Mouse (Mus musculus): ENCODE measurements around the gene Meis1. TPM values are rescaled to one million over a fixed set of nuclear protein-coding genes. Genes with fewer than 3 reads are reported as not detected.

The Meis1 gene
- polyA plus RNA-seq, 1 experiment from 2014 or later, result 46.3 TPM

DNA sequence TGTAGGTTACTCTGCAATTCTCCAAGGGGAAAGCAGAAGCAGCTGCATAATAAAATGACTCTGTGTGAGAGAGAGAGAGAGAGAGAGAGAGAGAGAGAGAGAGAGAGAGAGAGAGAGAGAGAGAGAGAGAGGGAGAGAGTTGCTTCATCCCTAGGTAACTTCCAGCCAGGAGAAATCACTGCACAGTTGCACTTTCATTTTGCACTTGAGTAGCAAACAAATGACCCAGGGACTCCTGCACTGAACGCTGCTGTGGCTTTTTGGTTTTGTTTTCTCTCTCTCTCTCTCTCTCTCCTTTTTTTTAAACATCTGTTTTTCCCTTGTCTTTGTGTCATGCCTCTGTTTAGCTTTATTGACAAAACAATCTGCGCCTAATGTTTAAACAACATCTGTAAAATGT is 118.3 kb downstream of the Meis1 start:
- H3K4me1 ChIP-seq (ENCODE audit: control insufficient read depth, insufficient read depth, low read length), result peaks cover 28% of the 10 kb centered on the region
- no peak overlapping the region for H3K27ac ChIP-seq (replicated peaks; ENCODE audit: low read depth, low read length)
- DNase-seq (ENCODE audit: low spot score), result no peak
- WGBS, result 48% methylated on average over 2 of the region's 2 CpGs
- ATAC-seq (ENCODE audit: low read depth), result no peak
- H3K27me3 ChIP-seq (replicated peaks; ENCODE audit: control insufficient read depth, insufficient read depth, low read length), result no peaks in the 10 kb centered on the region
- H3K36me3 ChIP-seq (ENCODE audit: control insufficient read depth, insufficient read depth, low read length), result peaks cover 8% of the 10 kb centered on the region; the same call in 1 of the 2 replicates
- H3K4me2 ChIP-seq (ENCODE audit: low read depth, low read length), result no peak overlapping the region
- H3K9me3 ChIP-seq (ENCODE audit: control insufficient read depth, low read length), result no peaks in the 10 kb centered on the region
- H3K4me3 ChIP-seq (ENCODE audit: low read depth, low read length), result no peak overlapping the region
- H3K9ac ChIP-seq (ENCODE audit: low read depth, low read length), result no peak overlapping the region

DNA sequence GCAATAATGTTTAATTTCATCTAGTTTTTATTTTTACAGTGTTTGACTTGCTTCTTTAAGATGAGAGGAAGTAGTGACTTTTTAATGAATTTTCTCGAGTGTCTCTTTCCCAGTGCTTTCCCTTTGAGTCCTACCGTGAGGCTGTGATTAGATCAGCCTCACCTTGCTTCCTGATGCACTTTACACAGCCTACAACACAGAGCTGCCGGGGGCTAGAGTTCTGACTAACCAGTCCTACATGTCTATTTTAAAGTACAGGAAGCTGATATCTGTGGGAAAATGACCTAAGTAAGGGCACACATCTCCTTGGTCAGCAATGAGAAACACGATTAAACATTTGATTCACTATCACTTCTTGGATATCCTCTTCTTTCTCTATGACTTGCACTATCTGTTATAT is 119.9 kb downstream of the Meis1 start:
- DNase-seq (ENCODE audit: low spot score), result no peak
- 47% methylated on average over 4 of the region's 4 CpGs for WGBS
- no peak for ATAC-seq (ENCODE audit: low read depth)
- no peak overlapping the region for H3K4me3 ChIP-seq (ENCODE audit: low read depth, low read length)
- H3K4me2 ChIP-seq (ENCODE audit: low read depth, low read length), result no peak overlapping the region
- no peaks in the 10 kb centered on the region for H3K27me3 ChIP-seq (replicated peaks; ENCODE audit: control insufficient read depth, insufficient read depth, low read length)
- peaks cover 28% of the 10 kb centered on the region for H3K4me1 ChIP-seq (ENCODE audit: control insufficient read depth, insufficient read depth, low read length)
- H3K9me3 ChIP-seq (ENCODE audit: control insufficient read depth, low read length), result no peaks in the 10 kb centered on the region
- no peaks in the 10 kb centered on the region for H3K36me3 ChIP-seq (ENCODE audit: control insufficient read depth, insufficient read depth, low read length)
- H3K9ac ChIP-seq (ENCODE audit: low read depth, low read length), result no peak overlapping the region
- H3K27ac ChIP-seq (replicated peaks; ENCODE audit: low read depth, low read length), result 0 out of 2 replicates have a peak overlapping the region, but pooled peaks have one; percentile 3

DNA sequence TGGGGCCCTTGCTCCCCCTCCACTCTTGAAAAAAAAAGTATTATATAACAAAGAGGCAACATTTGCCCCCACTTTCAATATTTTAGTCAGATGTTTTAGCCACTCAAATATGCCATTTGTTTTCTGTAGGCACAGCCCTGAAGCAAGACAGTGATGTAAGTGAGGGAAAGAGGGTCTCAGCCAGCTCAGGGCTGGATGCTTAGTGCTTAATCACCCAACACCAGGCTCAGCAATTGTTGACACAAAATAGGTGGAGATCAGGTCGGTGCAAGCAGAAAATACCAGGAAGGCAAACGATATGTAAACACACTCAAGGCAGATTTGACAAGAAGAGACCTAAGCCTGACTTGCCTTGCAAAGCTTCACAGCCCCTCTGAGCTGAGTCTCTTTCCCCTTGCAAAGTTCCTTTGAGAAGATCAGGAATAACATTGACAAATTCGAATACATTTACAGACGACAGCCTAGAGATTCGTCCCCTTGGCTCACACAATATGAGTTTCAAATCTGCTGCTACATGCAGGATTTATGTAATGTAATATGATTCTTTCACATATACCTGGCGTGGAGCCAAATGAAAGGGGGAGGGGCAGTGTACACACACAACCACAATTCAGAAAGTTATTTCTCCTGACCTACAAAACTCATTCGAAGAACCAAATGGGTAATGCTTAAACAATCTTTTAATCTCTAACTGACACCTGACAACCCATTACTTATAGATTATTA is 120.7 kb downstream of the Meis1 start:
- ATAC-seq (ENCODE audit: low read depth) (peak; percentile 78), DNase-seq (ENCODE audit: low spot score) (peak; percentile 83)
- Histone ChIP-seq H3K4me3 (ENCODE audit: low read depth, low read length) (no peak overlapping the region), H3K36me3 (ENCODE audit: control insufficient read depth, insufficient read depth, low read length) (no peaks in the 10 kb centered on the region), H3K27ac (replicated peaks; ENCODE audit: low read depth, low read length) (0 out of 2 replicates have a peak overlapping the region, but pooled peaks have one; percentile 3), H3K9me3 (ENCODE audit: control insufficient read depth, low read length) (no peaks in the 10 kb centered on the region), H3K4me2 (ENCODE audit: low read depth, low read length) (no peak overlapping the region), H3K4me1 (ENCODE audit: control insufficient read depth, insufficient read depth, low read length) (peaks cover 28% of the 10 kb centered on the region), H3K9ac (ENCODE audit: low read depth, low read length) (no peak overlapping the region), H3K27me3 (replicated peaks; ENCODE audit: control insufficient read depth, insufficient read depth, low read length) (no peaks in the 10 kb centered on the region)
- WGBS, result 13% methylated on average over 7 of the region's 7 CpGs

DNA sequence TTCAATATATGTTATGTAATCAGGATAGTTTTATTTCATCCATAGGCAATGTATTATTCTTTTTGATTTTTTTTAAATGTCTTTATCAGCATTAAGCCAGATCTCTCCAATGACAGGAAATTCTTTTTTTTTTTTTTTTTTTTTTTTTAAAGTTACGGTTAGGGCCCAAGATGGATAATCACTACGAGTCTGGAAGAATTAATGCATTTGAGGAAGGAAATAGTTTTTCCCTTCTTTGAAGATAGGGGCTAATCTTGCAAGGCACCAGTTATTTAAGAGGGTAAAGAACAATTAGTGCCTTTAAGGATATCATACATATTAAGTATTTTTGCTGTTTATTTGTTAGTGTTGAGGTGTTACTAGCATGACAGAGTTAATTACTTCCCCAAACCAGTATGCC is 121.5 kb downstream of the Meis1 start:
- no peak overlapping the region for H3K9ac ChIP-seq (ENCODE audit: low read depth, low read length)
- WGBS, result 64% methylated on average over 2 of the region's 2 CpGs

DNA sequence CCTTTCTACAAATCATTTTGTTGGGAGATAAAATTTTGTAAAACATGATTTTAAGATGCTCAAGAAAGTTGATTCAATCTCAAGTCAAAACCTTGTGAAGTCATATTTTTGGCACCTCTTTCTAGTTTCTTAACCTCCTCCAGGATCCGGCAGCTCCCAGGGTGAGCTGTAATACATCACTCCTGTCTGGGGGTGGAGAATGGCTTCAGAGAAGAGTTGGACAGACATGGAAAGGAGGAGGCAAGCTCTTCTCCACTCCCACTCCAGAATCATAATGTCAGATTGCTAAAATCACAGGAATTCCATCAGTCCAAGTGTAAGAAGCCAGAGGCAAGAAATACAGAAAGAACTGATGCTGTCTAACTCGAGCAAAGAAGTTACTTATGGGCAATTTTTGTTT is 126.3 kb downstream of the Meis1 start:
- Histone ChIP-seq H3K36me3 (ENCODE audit: control insufficient read depth, insufficient read depth, low read length) (no peaks in the 10 kb centered on the region), H3K9me3 (ENCODE audit: control insufficient read depth, low read length) (no peaks in the 10 kb centered on the region), H3K27me3 (replicated peaks; ENCODE audit: control insufficient read depth, insufficient read depth, low read length) (no peaks in the 10 kb centered on the region), H3K4me1 (ENCODE audit: control insufficient read depth, insufficient read depth, low read length) (peaks cover 4% of the 10 kb centered on the region; the same call in 1 of the 2 replicates), H3K27ac (replicated peaks; ENCODE audit: low read depth, low read length) (no peak overlapping the region), H3K4me2 (ENCODE audit: low read depth, low read length) (no peak overlapping the region), H3K9ac (ENCODE audit: low read depth, low read length) (no peak overlapping the region), H3K4me3 (ENCODE audit: low read depth, low read length) (no peak overlapping the region)
- 49% methylated on average over 2 of the region's 2 CpGs for WGBS
- DNase-seq (ENCODE audit: low spot score) (no peak), ATAC-seq (ENCODE audit: low read depth) (no peak)

More for the DNA sequence above, 121.5 kb downstream of the Meis1 start:
- Histone ChIP-seq H3K27ac (replicated peaks; ENCODE audit: low read depth, low read length) (no peak overlapping the region), H3K36me3 (ENCODE audit: control insufficient read depth, insufficient read depth, low read length) (no peaks in the 10 kb centered on the region), H3K9me3 (ENCODE audit: control insufficient read depth, low read length) (no peaks in the 10 kb centered on the region), H3K27me3 (replicated peaks; ENCODE audit: control insufficient read depth, insufficient read depth, low read length) (no peaks in the 10 kb centered on the region), H3K4me1 (ENCODE audit: control insufficient read depth, insufficient read depth, low read length) (peaks cover 28% of the 10 kb centered on the region), H3K4me3 (ENCODE audit: low read depth, low read length) (no peak overlapping the region), H3K4me2 (ENCODE audit: low read depth, low read length) (no peak overlapping the region)
- ATAC-seq (ENCODE audit: low read depth) (no peak), DNase-seq (ENCODE audit: low spot score) (no peak)

DNA sequence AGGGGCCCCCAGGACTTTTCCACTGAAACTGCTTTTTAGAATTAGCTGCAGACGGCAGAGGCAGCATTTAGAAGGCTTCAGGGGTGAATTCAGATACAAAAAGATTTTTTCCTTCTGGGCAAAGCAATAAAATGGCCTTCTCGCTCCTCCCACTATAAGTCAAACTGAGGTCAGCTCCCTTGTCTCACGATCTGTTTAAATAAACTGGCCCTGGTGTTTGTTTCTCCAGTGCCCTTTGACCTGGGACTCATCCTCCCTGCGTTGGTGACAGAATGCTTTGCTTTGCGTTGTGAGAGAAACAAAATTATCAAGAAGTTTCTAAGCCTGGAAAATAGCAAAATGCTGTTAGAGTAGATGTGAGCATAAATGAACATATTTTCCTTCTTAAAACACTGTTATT is 129.6 kb downstream of the Meis1 start:
- Histone ChIP-seq H3K4me1 (ENCODE audit: control insufficient read depth, insufficient read depth, low read length) (0 out of 2 replicates have a peak, but pooled peaks cover under 1% of the 10 kb centered on the region), H3K4me3 (ENCODE audit: low read depth, low read length) (no peak overlapping the region), H3K36me3 (ENCODE audit: control insufficient read depth, insufficient read depth, low read length) (no peaks in the 10 kb centered on the region; the same call in 1 of the 2 replicates), H3K9me3 (ENCODE audit: control insufficient read depth, low read length) (no peaks in the 10 kb centered on the region), H3K27ac (replicated peaks; ENCODE audit: low read depth, low read length) (no peak overlapping the region), H3K27me3 (replicated peaks; ENCODE audit: control insufficient read depth, insufficient read depth, low read length) (no peaks in the 10 kb centered on the region), H3K9ac (ENCODE audit: low read depth, low read length) (no peak overlapping the region), H3K4me2 (ENCODE audit: low read depth, low read length) (no peak overlapping the region)
- DNase-seq (ENCODE audit: low spot score) (no peak), ATAC-seq (ENCODE audit: low read depth) (no peak)
- 25% methylated on average over 5 of the region's 5 CpGs for WGBS

DNA sequence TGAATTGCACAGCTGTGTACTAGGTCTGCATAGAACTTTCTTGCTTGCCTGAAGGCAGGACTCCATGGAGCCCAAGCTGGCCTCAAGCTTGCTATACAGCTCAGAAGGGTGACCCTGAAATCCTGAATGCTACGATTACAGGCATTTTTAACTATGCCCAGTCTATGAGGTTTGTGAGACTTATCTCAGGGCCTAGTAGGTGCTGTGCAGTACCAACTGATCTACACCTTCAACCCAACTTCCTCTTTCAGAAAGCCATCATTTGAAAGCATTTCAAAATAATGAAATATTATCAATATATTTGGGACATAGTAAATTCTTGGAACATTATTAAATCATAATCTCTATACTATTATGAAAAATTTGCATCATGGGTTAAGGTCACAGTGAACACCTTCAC is 130.1 kb downstream of the Meis1 start:
- no peak overlapping the region for H3K4me2 ChIP-seq (ENCODE audit: low read depth, low read length)
- H3K4me1 ChIP-seq (ENCODE audit: control insufficient read depth, insufficient read depth, low read length), result peaks cover 5% of the 10 kb centered on the region; the same call in 1 of the 2 replicates
- ATAC-seq (ENCODE audit: low read depth) (no peak), DNase-seq (ENCODE audit: low spot score) (no peak)
- no peak overlapping the region for H3K27ac ChIP-seq (replicated peaks; ENCODE audit: low read depth, low read length)
- no peak overlapping the region for H3K9ac ChIP-seq (ENCODE audit: low read depth, low read length)
- WGBS, result 67% methylated on average over 1 of the region's 1 CpGs
- H3K9me3 ChIP-seq (ENCODE audit: control insufficient read depth, low read length), result no peaks in the 10 kb centered on the region
- no peaks in the 10 kb centered on the region; the same call in 1 of the 2 replicates for H3K36me3 ChIP-seq (ENCODE audit: control insufficient read depth, insufficient read depth, low read length)
- no peak overlapping the region for H3K4me3 ChIP-seq (ENCODE audit: low read depth, low read length)
- H3K27me3 ChIP-seq (replicated peaks; ENCODE audit: control insufficient read depth, insufficient read depth, low read length), result no peaks in the 10 kb centered on the region

DNA sequence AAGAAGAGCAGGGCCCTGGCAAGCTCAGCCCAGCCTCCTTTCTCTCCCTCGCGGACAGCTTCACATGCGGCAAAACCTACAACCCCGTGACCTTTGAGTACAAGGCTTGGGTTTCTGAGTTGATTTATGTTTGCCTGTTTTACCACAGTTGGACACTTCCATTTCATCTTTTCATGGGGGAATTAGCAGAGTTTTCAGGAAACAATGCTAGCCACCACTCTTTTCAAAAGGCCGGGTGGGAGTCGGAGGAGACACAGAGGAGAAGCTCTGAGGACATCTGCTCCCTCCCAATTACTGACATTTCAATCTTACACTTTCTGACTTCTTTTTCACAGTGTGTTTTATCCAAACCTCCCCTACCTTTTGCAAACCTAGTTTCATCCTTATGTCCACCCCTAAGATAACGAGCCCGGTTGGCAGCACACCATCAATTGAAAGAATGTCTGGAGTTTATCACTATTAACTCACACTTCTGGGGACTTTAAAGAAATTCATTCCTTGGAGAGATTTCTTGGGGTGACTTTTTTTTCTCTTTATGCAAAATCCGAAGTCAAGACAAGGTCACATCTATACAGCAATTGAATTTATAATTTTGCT is 133.0 kb downstream of the Meis1 start:
- no peaks in the 10 kb centered on the region for H3K9me3 ChIP-seq (ENCODE audit: control insufficient read depth, low read length)
- 0 out of 2 replicates have a peak, but pooled peaks have one; percentile 13 for ATAC-seq (ENCODE audit: low read depth)
- H3K27ac ChIP-seq (replicated peaks; ENCODE audit: low read depth, low read length), result no peak overlapping the region
- H3K27me3 ChIP-seq (replicated peaks; ENCODE audit: control insufficient read depth, insufficient read depth, low read length), result no peaks in the 10 kb centered on the region
- H3K4me2 ChIP-seq (ENCODE audit: low read depth, low read length), result no peak overlapping the region
- H3K4me1 ChIP-seq (ENCODE audit: control insufficient read depth, insufficient read depth, low read length), result peaks cover 8% of the 10 kb centered on the region; the same call in 1 of the 2 replicates
- DNase-seq (ENCODE audit: low spot score), result no peak
- no peak overlapping the region for H3K9ac ChIP-seq (ENCODE audit: low read depth, low read length)
- H3K4me3 ChIP-seq (ENCODE audit: low read depth, low read length), result no peak overlapping the region
- WGBS, result 40% methylated on average over 9 of the region's 9 CpGs
- H3K36me3 ChIP-seq (ENCODE audit: control insufficient read depth, insufficient read depth, low read length), result no peaks in the 10 kb centered on the region; the same call in 1 of the 2 replicates

Data from embryonic facial prominence, embryonic 14.5 days (tissue).